Mouse (Mus musculus) liver, adult 2 months (tissue): Measurements from ENCODE around the gene Srrm1. TPM values are rescaled to one million over a fixed set of nuclear protein-coding genes. Genes with fewer than 3 reads are reported as not detected.

Experiments
- DNase-seq: peaks from one replicate; pipeline ENCODE4 v3.0.0-alpha.2; 2011; ENCODE audit warnings: low read depth, low spot score; ENCODE audit errors: extremely low read depth
- H3K27ac ChIP-seq: fragments of 200-500 bp; replicated peaks from 2 replicates; pipeline ENCODE4 v1.5.1; 2012; ENCODE audit warnings: low read depth, mild to moderate bottlenecking, control low read depth, inconsistent platforms, low read length; ENCODE audit not compliant: insufficient read depth
- H3K27me3 ChIP-seq: fragments of 200-500 bp; 2 replicates; pipeline ENCODE4 v1.6.1; 2012; ENCODE audit warnings: mild to moderate bottlenecking, moderate library complexity, low read length, inconsistent platforms; ENCODE audit not compliant: control insufficient read depth, insufficient read depth
- H3K36me3 ChIP-seq: fragments of 200-500 bp; 2 replicates; pipeline ENCODE4 v1.6.1; 2012; ENCODE audit warnings: low read length, inconsistent platforms; ENCODE audit not compliant: control insufficient read depth, insufficient read depth
- H3K4me1 ChIP-seq: fragments of 200-500 bp; 2 replicates; pipeline ENCODE4 v1.6.1; 2011; ENCODE audit warnings: low read length; ENCODE audit not compliant: control insufficient read depth, insufficient read depth
- H3K4me3 ChIP-seq: fragments of 200-500 bp; 2 replicates; pipeline ENCODE4 v1.5.1; 2011; ENCODE audit warnings: low read depth, mild to moderate bottlenecking, control low read depth, low read length, moderate library complexity; ENCODE audit not compliant: insufficient read depth
- H3K79me2 ChIP-seq: fragments of 200-500 bp; 2 replicates; pipeline ENCODE4 v1.6.1; 2012; ENCODE audit warnings: inconsistent platforms, mild to moderate bottlenecking, low read length, moderate library complexity; ENCODE audit not compliant: control insufficient read depth, insufficient read depth
- H3K9ac ChIP-seq: fragments of 200-500 bp; 2 replicates; pipeline ENCODE4 v1.6.1; 2012; ENCODE audit warnings: low read depth, mild to moderate bottlenecking, control low read depth, inconsistent platforms, low read length
- CTCF ChIP-seq: fragments of 200-500 bp; IDR thresholded peaks from 2 replicates; pipeline ENCODE4 v1.5.1; 2011; ENCODE audit warnings: low read depth, low read length, control low read depth
- POLR2A ChIP-seq: fragments of 200-500 bp; IDR thresholded peaks from 2 replicates; pipeline ENCODE4 v1.6.1; 2011; ENCODE audit warnings: low read length, control low read depth; ENCODE audit not compliant: insufficient read depth; ENCODE audit errors: extremely low read depth
- WGBS: fragments of 180-500 bp; shearing (Covaris S2); methylation state at CpG from one replicate; pipeline ENCODE4 v1.1.7; 2018; 5-methylcytosine and 5-hydroxymethylcytosine counted together
- polyA plus RNA-seq: library from polyadenylated mRNA; depleted of rRNA; stranded (reverse); fragments of >200 nt; gene quantifications from 2 replicates; pipeline ENCODE4 v1.2.3, GENCODE M21; 2012; rRNA removed
- total RNA-seq: library from RNA; depleted of rRNA; stranded (reverse); fragments of >200 nt; gene quantifications from 2 replicates; pipeline ENCODE4 v1.2.3, GENCODE M21; 2014; rRNA removed

Srrm1 gene
- total RNA-seq (15.0 and 18.8 TPM in 2 replicates), polyA plus RNA-seq (8.2 and 8.9 TPM in 2 replicates)

- DNase-seq, result peak; percentile 91
- WGBS, result under 1% methylated on average over 69 of the region's 69 CpGs
- Histone ChIP-seq H3K27me3 (no peaks in the 10 kb centered on the region), H3K9ac (peak within 1 kb of the TSS; percentile 91), H3K79me2 (peaks cover 29% of the 10 kb centered on the region; the same call in 1 of the 2 replicates), H3K27ac (peak within 1 kb of the TSS; percentile 89), H3K4me3 (peak within 1 kb of the TSS; percentile 84), H3K36me3 (no peaks in the 10 kb centered on the region), H3K4me1 (peaks cover 16% of the 10 kb centered on the region)
- TF ChIP-seq CTCF (no peak), POLR2A (peak; percentile 92)
Observed at GRCm38 (mm10) chr4:135353066-135353793, at the start of gene Srrm1. Gene Srrm1, minus strand, starts transcription at chr4:135353321.

- WGBS, result 38% methylated on average over 7 of the region's 7 CpGs
- H3K27me3 ChIP-seq, result peaks cover 13% of the 10 kb centered on the region
- TF ChIP-seq CTCF, result no peak
- no peaks in the 10 kb centered on the region for H3K4me1 ChIP-seq
- H3K79me2 ChIP-seq, result no peaks in the 10 kb centered on the region
- DNase-seq, result no peak
- H3K36me3 ChIP-seq, result no peaks in the 10 kb centered on the region
- no peak overlapping the region for H3K27ac ChIP-seq
- no peak overlapping the region for H3K9ac ChIP-seq
- H3K4me3 ChIP-seq, result no peak overlapping the region
Observed at GRCm38 (mm10) chr4:135401881-135402280, 48.8 kb upstream of the Srrm1 start.

GRCm38 (mm10) chr4:135397991-135398390 lies 44.9 kb upstream of the Srrm1 start, which contains the start of gene Ncmap:
Gene Ncmap, minus strand, starts transcription at chr4:135398227.
- Histone ChIP-seq H3K27ac (no peak within 1 kb of the TSS), H3K36me3 (no peaks in the 10 kb centered on the region), H3K9ac (no peak within 1 kb of the TSS), H3K27me3 (peaks cover 13% of the 10 kb centered on the region), H3K4me1 (no peaks in the 10 kb centered on the region), H3K79me2 (no peaks in the 10 kb centered on the region), H3K4me3 (no peak within 1 kb of the TSS)
- 1% methylated on average over 29 of the region's 29 CpGs for WGBS
- DNase-seq, result no peak
- TF ChIP-seq POLR2A, result no peak
- no peak for TF ChIP-seq CTCF

- H3K27ac ChIP-seq, result no peak overlapping the region
- DNase-seq, result no peak
- no peak overlapping the region for H3K4me3 ChIP-seq
- TF ChIP-seq CTCF, result no peak
- TF ChIP-seq POLR2A, result no peak
- H3K9ac ChIP-seq, result no peak overlapping the region
- H3K79me2 ChIP-seq, result no peaks in the 10 kb centered on the region
- H3K27me3 ChIP-seq, result peaks cover 13% of the 10 kb centered on the region
- no peaks in the 10 kb centered on the region for H3K4me1 ChIP-seq
- no peaks in the 10 kb centered on the region for H3K36me3 ChIP-seq
- 12% methylated on average over 16 of the region's 16 CpGs for WGBS
Observed at GRCm38 (mm10) chr4:135397551-135397950, 44.4 kb upstream of the Srrm1 start.

- Histone ChIP-seq H3K4me3 (no peak overlapping the region), H3K27ac (no peak overlapping the region), H3K9ac (no peak overlapping the region), H3K4me1 (no peaks in the 10 kb centered on the region), H3K36me3 (no peaks in the 10 kb centered on the region), H3K79me2 (no peaks in the 10 kb centered on the region), H3K27me3 (peaks cover 13% of the 10 kb centered on the region)
- WGBS, result 85% methylated on average over 5 of the region's 5 CpGs
- DNase-seq, result no peak
- TF ChIP-seq POLR2A (no peak), CTCF (no peak; the same call in 1 of the 2 replicates)
Observed at GRCm38 (mm10) chr4:135396303-135396702, 43.2 kb upstream of the Srrm1 start.

GRCm38 (mm10) chr4:135395375-135395774 lies 42.3 kb upstream of the Srrm1 start:
- H3K79me2 ChIP-seq, result no peaks in the 10 kb centered on the region
- WGBS, result 80% methylated on average over 4 of the region's 4 CpGs
- H3K4me1 ChIP-seq, result no peaks in the 10 kb centered on the region
- TF ChIP-seq POLR2A (no peak), CTCF (no peak)
- H3K4me3 ChIP-seq, result no peak overlapping the region
- H3K27ac ChIP-seq, result no peak overlapping the region
- no peaks in the 10 kb centered on the region for H3K36me3 ChIP-seq
- no peak overlapping the region for H3K9ac ChIP-seq
- no peak for DNase-seq
- H3K27me3 ChIP-seq, result peaks cover 13% of the 10 kb centered on the region
